Mouse (Mus musculus) spleen, postnatal 36 days (tissue): ENCODE results near the gene Nsd1.

Experiments
- DNase-seq, 2 experiments: peaks; one replicate each; pipeline ENCODE4 v3.0.0; 2022; ENCODE audit warnings: low spot score in 2 of 2, mixed read lengths in 1 of 2

The Nsd1 gene

DNA sequence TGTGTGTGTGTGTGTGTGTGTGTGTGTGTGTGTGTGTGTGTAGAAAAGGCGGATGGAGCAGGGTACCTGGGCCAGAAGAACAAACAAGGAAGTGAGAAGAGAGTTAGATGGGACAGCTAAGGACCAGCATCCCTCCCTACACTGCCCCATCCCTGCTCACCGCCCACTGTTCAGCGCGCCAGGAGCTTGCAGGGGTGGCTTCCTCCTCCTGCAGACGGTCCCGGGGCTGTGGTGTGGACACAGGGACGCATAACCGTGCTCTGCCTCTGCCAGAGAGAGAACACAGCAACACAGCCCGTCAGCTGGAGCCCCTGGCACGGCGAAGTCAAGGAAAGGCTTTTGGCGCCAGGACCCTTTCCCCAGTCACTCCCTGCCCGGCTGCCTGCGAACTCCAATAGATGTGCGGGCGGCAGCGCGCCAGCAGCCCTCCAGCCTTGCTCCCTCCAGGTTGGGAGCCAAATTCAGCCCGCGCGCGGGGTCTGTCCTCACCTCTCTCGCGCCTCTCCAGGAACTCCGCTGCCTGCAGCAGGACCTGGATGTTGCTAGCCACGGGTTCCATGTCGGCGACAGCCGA, 119.6 kb downstream of the Nsd1 start:
- DNase-seq = peak; percentile 31 to 40

DNA sequence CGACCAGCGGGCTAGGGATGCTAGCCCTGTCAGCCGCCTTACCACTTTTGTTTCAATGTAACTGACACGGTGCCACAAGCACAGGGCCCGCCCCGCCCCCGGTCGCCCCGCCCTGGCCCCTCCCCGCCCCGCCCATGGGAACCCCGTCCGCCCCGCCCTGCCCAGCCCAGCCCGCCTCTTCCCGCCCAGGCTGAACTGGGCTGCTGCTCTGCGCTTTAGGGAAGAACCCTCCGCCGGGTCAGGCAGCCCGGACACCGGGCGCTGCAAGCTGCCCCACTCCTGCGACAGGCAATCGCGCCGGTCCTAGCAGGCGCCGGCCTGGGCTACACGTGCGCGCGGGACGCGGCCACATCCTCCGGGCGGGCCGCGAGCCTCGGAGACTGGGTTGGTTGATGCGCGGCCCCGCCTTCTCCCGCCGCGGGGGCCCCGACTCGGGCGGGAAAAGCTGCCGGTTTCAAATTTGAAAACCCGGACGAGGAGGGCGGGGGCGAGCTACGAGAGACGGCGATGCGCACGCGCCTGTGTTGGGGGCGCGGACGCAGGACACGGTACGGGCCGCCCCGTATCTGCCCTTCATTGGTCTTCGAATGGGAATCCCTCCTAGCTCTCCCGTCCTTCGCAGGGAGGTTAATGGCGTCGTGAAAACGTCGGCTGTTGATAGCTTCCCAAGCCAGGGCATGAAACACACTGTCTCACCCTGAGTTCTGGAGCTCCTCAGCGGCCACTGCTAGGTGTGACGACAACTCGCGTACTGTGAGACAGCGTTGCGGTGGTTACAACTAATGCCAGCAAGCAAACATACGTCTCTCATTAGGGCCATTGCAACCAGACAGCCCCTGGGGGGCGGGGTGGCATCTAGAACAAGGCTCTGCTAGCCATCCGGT, 120.3 kb downstream of the Nsd1 start, which contains the start of gene Mxd3:
TSS of gene Mxd3 (minus strand) at position 141 of the 884 bp plus-strand sequence.
- DNase-seq = peak; percentile 77 to 87

DNA sequence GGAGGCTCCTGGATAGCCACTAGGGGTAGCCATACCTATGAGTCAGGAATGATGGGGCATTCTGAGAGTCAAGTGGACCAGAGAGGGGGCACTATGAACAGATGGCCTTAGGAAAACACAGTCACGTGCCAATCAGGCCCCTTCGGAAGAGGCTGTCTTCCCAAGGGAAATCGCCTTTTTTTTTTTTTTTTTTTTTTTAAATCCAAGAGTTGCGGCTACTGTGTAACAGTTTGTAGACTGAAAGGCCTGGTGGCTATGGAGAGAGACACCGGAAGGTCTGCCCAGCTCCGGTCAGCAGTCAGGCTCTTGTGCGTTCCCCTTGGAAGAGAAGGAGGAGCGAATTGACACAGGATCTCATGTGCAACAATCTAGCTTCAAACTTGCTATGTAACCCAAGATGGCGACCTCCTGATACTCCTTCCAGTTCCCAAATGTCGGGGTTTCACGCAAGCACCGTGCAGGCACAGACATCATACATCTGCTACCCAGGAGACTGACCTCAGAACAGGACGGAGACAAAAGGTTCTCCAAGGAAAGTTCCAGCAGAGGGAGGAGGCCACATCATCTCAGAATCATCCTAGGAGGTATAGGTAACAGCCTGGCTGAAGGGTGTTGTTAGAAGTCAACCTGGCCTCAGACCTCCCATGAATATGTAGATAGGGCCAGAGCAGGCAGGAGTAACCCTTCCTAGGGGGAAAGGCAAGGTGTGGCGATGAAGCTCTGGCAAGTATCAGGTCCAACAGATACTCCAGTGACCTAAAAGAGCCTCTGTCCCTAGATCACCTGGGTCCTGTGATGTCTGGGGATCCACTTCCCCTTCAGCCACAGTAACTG, 121.2 kb downstream of the Nsd1 start:
- no peak for DNase-seq

DNA sequence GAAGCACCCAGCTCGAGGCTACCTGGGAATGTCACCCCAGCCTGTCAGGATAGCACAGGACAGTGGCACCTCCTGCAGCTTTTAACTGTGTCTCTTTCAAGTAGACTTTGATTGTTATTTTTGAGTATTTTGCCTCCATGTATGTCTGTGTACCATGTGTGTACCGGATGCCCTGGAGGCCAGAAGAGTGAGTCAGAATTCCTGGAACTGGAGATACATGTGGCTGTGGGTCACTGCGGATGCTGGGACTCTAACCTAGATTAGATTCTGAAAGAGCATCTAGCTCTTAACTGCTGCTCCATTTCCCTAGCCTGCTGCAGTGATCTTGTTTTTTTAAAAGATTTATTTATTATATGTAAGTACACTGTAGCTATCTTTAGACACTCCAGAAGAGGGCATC, 122.7 kb downstream of the Nsd1 start:
- no peak for DNase-seq

DNA sequence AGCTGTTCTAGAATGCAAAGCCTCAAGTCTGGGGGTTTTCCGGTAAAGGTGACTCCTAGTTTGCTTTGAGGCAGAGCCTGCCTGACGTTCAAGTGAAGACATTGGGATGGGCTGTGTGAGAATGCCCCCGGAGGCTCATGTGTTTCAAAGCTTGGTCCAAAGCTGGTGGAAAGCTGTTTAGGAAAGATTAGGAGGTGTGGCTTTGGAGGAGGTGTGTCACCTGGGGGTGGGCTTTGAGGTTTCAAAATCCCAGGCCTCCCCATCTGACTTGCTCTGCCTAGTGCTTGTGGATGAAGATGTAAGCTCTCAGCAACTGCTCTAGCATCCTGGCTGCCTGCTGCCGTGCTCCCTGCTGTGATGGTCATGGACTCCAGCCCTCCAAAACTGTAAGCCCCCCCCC, 126.1 kb downstream of the Nsd1 start:
- no peak for DNase-seq

DNA sequence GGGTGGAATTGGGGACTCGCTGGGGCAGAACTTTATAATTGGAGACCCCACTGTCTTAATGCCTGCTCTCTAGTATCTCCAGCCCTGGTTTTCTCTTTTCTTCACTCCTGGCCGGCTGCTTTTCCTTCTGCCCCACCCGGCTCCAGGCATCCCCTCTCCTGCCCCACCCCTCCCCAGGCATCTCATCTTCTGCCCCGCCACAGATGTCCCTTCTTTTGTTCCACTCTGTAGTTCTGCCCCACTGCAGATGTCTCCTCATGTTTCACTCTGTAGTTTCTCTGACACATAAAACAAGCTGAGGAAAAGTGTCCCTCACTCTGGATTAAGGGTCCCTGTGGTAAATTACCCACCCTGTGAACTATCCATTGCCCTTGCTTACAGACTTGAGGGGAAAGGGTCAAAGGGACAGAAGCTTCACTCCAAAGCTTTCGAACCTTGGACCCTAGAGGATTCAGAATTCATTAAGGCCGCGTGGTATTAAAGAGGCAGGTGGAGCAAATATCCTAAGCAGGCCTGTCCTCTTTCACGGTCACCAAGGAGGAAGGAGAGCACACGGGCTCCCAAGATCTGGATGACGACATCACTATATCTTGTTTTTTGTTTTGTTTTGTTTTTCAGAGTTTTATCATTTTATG, 127.9 kb downstream of the Nsd1 start:
- DNase-seq = no peak

DNA sequence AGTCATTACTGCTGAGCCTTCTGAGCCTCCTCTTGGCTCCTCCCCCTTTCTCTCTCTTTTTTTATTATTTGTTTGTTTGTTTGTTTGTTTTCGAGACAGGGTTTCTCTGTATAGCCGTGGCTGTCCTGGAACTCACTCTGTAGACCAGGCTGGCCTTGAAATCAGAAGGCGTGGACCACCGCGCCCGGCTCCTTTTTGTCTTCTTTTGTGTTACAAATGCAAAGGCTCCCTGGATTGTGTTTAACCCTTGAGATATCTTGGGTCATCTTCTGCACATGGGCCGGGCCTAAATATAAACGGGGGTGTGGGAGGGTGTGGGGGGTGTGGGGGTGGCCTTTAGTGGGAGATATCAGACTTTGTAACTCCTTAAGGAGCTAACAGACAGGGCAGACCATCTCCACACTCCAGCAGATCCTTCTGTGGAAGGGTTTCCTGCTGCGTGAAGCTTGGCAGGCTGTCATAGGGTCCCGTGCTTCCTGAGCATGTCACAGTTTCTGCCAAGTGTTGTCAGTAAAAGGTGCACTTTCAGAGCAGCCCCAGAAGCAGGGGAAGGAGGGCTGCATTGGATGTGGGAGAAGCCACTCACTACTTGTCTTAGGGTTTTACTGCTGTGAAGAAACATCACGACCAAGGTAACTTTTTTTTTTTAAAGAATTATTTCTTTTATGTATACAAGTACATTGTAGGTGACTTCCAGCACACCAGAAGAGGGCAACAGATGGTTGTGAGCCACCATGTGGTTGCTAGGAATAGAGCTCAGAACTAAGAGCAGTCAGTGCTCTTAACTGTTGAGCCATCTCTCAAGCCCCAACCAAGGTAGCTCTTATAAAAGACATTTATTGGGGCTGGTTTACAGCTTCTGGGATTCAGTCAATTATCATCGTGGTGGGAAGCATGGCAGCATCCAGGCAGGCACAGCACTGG, 128.8 kb downstream of the Nsd1 start:
- DNase-seq = no peak

DNA sequence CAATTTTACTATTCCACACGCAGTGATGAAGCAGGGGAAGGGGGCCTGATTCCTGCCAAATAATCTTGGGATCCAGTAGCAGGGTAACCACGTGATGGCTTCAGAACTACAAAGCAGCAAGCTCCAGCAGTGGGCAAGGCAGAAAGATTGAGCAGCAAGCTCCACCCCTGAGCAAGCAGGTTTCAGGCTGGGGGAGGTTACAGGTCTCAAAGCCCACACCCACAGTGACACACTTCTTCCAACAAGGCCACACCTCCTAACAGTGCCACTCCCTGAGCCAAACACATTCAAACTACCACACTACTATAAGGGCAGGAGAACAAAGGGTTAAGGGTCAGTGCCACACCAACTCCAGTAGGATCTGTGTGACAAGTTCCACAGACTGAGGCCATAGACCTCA, 129.7 kb downstream of the Nsd1 start:
- no peak for DNase-seq

DNA sequence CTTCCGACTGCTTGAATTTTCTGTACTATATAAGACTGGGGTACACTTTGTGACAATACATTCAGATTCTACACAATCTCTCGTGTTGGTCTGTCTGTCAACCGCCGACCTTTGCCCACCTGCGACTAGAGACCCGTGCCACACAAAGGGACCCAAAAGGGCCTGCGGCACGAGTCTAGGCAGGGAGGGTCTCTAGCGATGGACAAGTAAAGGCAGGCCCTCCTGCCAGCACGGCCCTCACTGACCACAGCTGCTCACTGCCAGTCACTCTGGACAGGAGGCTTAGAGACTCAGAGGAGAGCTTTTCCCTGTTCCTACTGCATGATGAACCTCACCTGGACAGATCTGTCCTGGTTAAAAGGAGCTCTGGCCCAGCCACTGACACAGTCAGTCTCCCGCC, 132.9 kb downstream of the Nsd1 start:
- no peak for DNase-seq

DNA sequence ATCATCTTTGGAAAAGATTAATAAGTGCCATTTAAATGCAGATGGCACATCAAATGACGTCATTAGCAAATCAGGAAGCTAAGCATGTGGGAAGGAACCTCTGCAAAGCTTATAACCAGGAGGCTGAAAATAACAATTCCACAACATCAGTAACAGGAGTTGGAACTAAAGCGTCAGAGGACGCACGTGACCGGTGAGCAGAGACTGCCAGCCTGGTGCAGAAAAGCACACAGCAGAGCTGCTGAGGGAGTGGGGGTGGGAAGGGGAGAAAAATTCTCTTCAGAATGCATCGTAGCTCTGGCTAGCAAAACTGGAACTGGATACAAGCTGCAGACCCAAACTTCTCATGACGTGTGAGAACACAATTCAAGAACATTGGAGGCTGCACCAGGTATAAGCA, 134.7 kb downstream of the Nsd1 start:
- no peak for DNase-seq

DNA sequence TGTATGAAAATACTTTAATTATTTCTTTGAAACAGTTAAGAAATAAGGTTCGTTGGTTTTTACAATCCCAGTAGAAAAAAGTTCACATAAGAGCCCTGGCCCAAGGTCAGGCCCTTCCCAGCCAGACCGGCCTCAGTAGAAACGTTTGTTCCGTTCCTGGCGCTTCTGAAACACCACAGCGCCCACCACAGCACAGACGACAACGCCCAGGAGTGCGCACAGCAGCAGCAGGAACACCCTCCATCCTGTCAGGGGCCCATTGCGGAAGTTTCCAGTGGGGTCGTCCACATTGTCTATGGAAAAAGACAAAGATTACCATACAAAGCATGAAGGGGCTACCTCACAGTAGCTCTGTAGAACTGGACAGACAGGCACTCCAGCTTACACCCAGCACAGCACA, 137.2 kb downstream of the Nsd1 start:
- no peak for DNase-seq

DNA sequence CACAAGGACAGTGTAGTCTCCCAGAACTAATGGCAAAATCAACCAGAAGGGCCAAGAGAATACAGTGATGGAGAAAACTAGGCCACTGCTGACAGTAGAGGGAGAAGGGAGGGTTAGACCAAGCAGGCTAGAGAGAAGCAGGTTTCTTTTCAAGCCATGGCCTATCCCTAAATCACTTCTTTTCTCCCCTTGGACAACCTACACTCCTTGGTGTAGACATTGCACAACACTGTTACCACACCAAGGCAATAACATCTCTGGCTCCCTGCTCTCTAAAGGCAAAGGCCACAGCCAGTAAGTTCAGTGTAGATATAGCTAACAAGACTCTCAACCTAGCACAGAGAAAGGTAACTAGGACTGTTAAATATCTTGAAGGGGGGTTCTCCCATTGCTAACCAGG, 151.6 kb downstream of the Nsd1 start:
- DNase-seq = no peak

DNA sequence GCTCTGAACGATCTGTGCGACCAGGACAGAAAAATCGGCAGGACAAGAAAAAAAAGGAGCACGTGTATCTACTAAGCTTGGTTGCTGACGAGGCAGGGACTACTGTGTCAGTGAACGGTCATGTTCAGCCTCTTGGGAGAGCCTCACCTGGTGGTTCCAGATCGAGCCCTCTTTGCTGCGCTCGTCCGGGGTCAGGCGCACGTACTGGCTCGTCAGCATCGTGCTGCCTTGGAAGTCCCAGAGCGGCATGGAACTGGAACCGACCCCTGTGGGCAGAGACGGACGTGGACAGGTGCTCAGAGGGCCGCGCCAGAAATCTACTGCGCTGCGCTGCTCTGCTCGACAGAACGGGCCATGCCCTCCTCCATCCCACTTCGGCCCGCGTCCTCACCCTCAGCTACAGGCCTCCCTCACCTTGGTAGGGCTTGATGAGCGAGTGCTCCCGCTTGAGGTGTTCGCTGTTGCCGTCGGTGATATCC, 152.4 kb downstream of the Nsd1 start:
- DNase-seq = peak in 1 of 2 experiments; percentile 28

DNA sequence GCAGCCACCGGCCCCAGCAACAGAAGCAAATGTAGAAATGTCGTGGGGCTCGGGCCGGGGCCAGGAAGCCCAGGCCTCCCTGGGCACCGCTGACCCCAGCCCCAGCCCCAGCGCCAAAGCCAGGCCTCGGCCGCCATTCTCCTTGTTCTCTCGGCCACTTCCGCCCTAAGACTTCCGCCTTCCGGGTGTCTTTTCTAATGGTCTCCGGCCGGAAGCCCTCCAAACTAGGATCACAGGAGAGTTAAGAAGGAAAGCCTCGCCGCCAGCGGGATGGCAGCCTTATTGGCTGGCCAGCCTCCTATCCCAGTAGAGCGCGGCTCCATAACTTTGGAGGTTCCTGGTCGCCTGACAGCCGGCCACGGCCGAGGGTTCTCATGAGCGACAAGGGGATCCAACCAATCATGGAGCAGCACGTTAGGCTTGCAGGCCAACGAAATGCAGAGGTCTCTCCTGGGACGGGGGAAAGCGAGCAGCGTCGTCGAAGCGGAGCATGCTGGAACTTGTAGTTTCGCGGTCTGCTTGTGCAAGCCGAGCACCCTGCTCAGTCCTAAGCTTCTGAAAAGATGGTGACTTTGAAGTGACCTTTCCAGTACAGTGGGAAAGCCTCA, 153.0 kb downstream of the Nsd1 start, which contains the start of gene Lman2:
TSS of gene Lman2 (minus strand) at position 331 of the 608 bp plus-strand sequence.
- peak; percentile 96 for DNase-seq
